Mouse (Mus musculus) stomach, postnatal 0 days (tissue): ENCODE data around the gene Scrg1.

Experiments
- CTCF ChIP-seq: IDR thresholded peaks from 2 replicates; pipeline ENCODE4 v1.5.1; 2016; ENCODE audit warnings: antibody characterized with exemption, low read depth, mild to moderate bottlenecking, moderate library complexity
- EP300 ChIP-seq: optimal IDR thresholded peaks from 2 replicates; pipeline ENCODE3; 2016; ENCODE audit warnings: antibody characterized with exemption

DNA sequence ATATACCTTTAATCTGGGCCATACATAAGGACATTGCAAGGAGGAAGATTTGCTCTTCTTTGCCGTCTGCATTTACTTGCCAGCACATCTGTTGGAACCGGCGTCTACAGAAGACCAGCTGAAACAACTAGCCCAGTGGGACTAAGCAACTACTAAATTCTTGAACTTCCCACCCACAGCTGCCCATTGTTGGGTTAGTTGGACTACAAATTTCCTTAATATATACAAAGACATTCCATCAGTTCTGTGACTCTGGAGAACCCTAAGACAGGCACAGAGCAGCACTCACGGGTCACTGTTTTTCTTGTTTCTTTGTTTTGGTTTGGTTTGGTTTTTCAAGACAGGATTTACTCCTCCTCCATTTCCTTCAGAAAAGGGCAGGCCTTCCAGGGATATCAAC, 24.9 kb downstream of the Scrg1 start:
- TF ChIP-seq CTCF = no peak
- no peak for TF ChIP-seq EP300
